Mouse (Mus musculus): ENCODE data around the gene Usp47.
A peak's percentile ranks its signal among the peaks of the same experiment; 100 is the strongest.

Gene Usp47

GRCm38 (mm10) chr7:112121866-112122500 lies 98.7 kb downstream of the Usp47 start:
- DNase-seq (ENCODE audit: low spot score in 2 of 2), result no peak

GRCm38 (mm10) chr7:112123612-112124011 lies 100.3 kb downstream of the Usp47 start:
- no peak for DNase-seq (ENCODE audit: low spot score in 2 of 2)

GRCm38 (mm10) chr7:112125625-112126260 lies 102.4 kb downstream of the Usp47 start:
- no peak for DNase-seq (ENCODE audit: low spot score in 2 of 2)

- DNase-seq (ENCODE audit: low spot score in 2 of 2), result no peak
Measured at GRCm38 (mm10) chr7:112127085-112127637, 103.9 kb downstream of the Usp47 start.

GRCm38 (mm10) chr7:112127954-112128353 lies 104.7 kb downstream of the Usp47 start:
- DNase-seq (ENCODE audit: low spot score in 2 of 2), result no peak

- DNase-seq (ENCODE audit: low spot score in 2 of 2), result no peak
Measured at GRCm38 (mm10) chr7:112128810-112129209, 105.5 kb downstream of the Usp47 start.

GRCm38 (mm10) chr7:112129851-112130250 lies 106.5 kb downstream of the Usp47 start:
- no peak for DNase-seq (ENCODE audit: low spot score in 2 of 2)

- DNase-seq (ENCODE audit: low spot score in 2 of 2), result no peak
Measured at GRCm38 (mm10) chr7:112130660-112131059, 107.4 kb downstream of the Usp47 start.

GRCm38 (mm10) chr7:112132005-112132404 lies 108.7 kb downstream of the Usp47 start:
- DNase-seq (ENCODE audit: low spot score in 2 of 2), result no peak

- DNase-seq (ENCODE audit: low spot score in 2 of 2), result no peak
Measured at GRCm38 (mm10) chr7:112133277-112133676, 110.0 kb downstream of the Usp47 start.

- no peak for DNase-seq (ENCODE audit: low spot score in 2 of 2)
Measured at GRCm38 (mm10) chr7:112135161-112135560, 111.9 kb downstream of the Usp47 start.

GRCm38 (mm10) chr7:112136537-112136936 lies 113.2 kb downstream of the Usp47 start:
- no peak for DNase-seq (ENCODE audit: low spot score in 2 of 2)

- DNase-seq (ENCODE audit: low spot score in 2 of 2), result peak in 1 of 2 experiments; percentile 37
Measured at GRCm38 (mm10) chr7:112138168-112138508, 114.8 kb downstream of the Usp47 start.

GRCm38 (mm10) chr7:112138509-112139405 lies 115.5 kb downstream of the Usp47 start:
- peak; percentile 23 to 53 for DNase-seq (ENCODE audit: low spot score in 2 of 2)

GRCm38 (mm10) chr7:112140725-112141124 lies 117.4 kb downstream of the Usp47 start:
- no peak for DNase-seq (ENCODE audit: low spot score in 2 of 2)

- no peak for DNase-seq (ENCODE audit: low spot score in 2 of 2)
Measured at GRCm38 (mm10) chr7:112142616-112143015, 119.3 kb downstream of the Usp47 start.

GRCm38 (mm10) chr7:112143090-112143500 lies 119.8 kb downstream of the Usp47 start:
- no peak for DNase-seq (ENCODE audit: low spot score in 2 of 2)

GRCm38 (mm10) chr7:112143978-112144377 lies 120.7 kb downstream of the Usp47 start:
- no peak for DNase-seq (ENCODE audit: low spot score in 2 of 2)

- DNase-seq (ENCODE audit: low spot score in 2 of 2), result no peak
Measured at GRCm38 (mm10) chr7:112144646-112145179, 121.4 kb downstream of the Usp47 start.

GRCm38 (mm10) chr7:112147979-112148378 lies 124.7 kb downstream of the Usp47 start:
- DNase-seq (ENCODE audit: low spot score in 2 of 2), result no peak

GRCm38 (mm10) chr7:112149113-112149512 lies 125.8 kb downstream of the Usp47 start:
- no peak for DNase-seq (ENCODE audit: low spot score in 2 of 2)

GRCm38 (mm10) chr7:112154445-112154844 lies 131.1 kb downstream of the Usp47 start:
- DNase-seq (ENCODE audit: low spot score in 2 of 2), result no peak

All from urinary bladder, adult 18-20 months (tissue).